Mouse (Mus musculus) embryonic facial prominence, embryonic 10.5 days (tissue): ENCODE data around the gene Vsig2. TPM values are rescaled to one million over a fixed set of nuclear protein-coding genes. Genes with fewer than 3 reads are reported as not detected.
A peak's percentile ranks its signal among the peaks of the same experiment; 100 is the strongest.

Experiments used
- DNase-seq: peaks from one replicate; pipeline ENCODE4 v3.0.0-alpha.2; 2017; ENCODE audit warnings: low spot score
- H3K27ac ChIP-seq: fragments of 300-500 bp; sonication (generic); replicated peaks from 2 replicates; pipeline ENCODE4 v1.5.1; 2016; ENCODE audit warnings: mild to moderate bottlenecking
- H3K27me3 ChIP-seq: fragments of 300-500 bp; sonication (generic); replicated peaks from 2 replicates; pipeline ENCODE4 v1.6.1; 2016; ENCODE audit warnings: low read depth, mild to moderate bottlenecking; ENCODE audit not compliant: poor library complexity, severe bottlenecking
- H3K36me3 ChIP-seq: fragments of 300-500 bp; sonication (generic); replicated peaks from 2 replicates; pipeline ENCODE4 v1.6.1; 2016; ENCODE audit warnings: mild to moderate bottlenecking, moderate library complexity
- H3K4me1 ChIP-seq: fragments of 300-500 bp; sonication (generic); 2 replicates; pipeline ENCODE4 v1.6.1; 2016
- H3K4me3 ChIP-seq: fragments of 300-500 bp; sonication (generic); 2 replicates; pipeline ENCODE4 v1.5.1; 2016; ENCODE audit warnings: mild to moderate bottlenecking, moderate library complexity
- H3K9me3 ChIP-seq: fragments of 300-500 bp; sonication (generic); 2 replicates; pipeline ENCODE4 v1.6.1; 2016; ENCODE audit warnings: mild to moderate bottlenecking
- WGBS: fragments of 180-500 bp; shearing (Covaris S2); methylation state at CpG from one replicate; pipeline ENCODE4 v1.1.7; 2016; 5-methylcytosine and 5-hydroxymethylcytosine counted together
- polyA plus RNA-seq: library from polyadenylated mRNA; unstranded; fragments of >200 nt; fragmentation: Nextera tagmentation; extraction: Ambion mirVana; gene quantifications from 2 replicates; pipeline ENCODE4 v1.2.1, GENCODE M21; 2016

Vsig2 gene
- polyA plus RNA-seq, 1 experiment from 2014 or later, result 0.59 TPM

DNA sequence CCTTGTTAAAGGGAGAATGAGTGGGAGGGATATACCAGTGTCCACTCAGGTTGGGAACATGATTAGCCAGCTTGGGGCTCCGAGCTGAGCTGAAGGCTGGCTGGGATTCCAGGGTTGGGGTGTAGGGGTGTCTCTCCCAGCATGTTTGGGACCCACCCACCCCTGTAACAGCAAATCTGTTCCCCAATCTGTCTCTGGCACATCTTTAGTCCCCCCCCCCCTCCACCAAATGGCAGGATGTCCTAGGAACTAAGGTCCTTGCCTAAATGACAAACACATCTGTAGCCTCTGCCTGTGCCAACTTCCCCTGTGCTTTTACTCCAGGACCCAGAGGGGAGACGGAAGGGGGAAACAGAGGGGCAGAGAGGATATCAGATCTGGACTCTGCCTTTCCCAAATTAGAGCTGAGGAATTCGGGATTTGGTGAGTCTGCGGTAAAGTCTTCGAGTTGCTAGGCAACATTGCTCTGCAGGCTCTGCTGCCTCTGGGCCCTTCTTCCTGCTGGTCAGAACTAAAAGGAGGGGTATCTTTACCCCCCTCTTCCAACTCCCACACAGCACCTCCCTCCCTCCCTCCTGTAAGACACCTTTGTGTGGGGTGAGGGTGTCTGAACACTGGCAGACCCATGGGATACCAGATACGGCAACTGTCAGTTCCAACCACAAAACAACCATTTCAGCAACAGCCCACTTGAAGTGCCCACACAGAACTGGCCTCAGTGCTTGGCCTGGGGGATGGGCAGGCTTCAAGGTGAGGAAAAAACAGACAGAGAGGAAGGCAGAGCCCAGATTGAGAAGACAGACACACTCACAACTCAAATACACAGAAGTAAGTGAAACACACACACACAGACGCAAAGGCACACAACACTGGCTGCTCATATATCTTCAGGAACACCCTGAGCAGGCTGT lies 16.0 kb downstream of the Vsig2 start, which contains the start of gene Siae:
Gene Siae (plus strand): TSS at position 861 of the 911 bp plus-strand sequence.
- Histone ChIP-seq H3K4me3 (no peak within 1 kb of the TSS), H3K36me3 (no peaks in the 10 kb centered on the region), H3K27ac (no peak within 1 kb of the TSS), H3K27me3 (peaks cover 73% of the 10 kb centered on the region), H3K9me3 (no peaks in the 10 kb centered on the region), H3K4me1 (peaks cover 31% of the 10 kb centered on the region)
- no peak for DNase-seq
- 23% methylated on average over 7 of the region's 7 CpGs for WGBS

DNA sequence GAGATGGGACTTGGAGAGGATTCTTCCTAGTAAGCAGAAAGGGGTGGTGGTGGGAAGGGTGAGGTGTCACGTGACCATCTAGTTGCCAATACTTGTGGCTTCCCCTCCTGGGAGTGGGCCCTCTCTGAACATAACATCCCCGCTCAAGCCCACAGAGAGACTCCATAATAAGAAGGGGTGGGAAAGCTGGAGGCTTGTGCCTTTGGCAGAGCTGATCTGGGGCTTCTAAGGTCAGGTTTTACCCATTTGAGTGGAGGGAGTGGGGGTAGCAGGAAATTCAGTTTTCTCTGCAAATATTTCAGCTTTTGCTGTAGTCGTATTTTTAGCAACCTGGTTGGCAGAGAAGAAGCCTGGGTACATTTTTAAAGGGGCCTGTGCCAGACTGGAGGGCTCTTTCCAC lies 17.3 kb downstream of the Vsig2 start:
- no peak for DNase-seq
- Histone ChIP-seq H3K27me3 (peaks cover 60% of the 10 kb centered on the region), H3K9me3 (no peaks in the 10 kb centered on the region), H3K27ac (no peak overlapping the region), H3K4me1 (peaks cover 31% of the 10 kb centered on the region), H3K4me3 (no peak overlapping the region), H3K36me3 (no peaks in the 10 kb centered on the region)
- WGBS, result 74% methylated on average over 3 of the region's 3 CpGs

- Histone ChIP-seq H3K36me3 (no peaks in the 10 kb centered on the region), H3K27ac (no peak overlapping the region), H3K4me1 (peaks cover 1% of the 10 kb centered on the region), H3K9me3 (no peaks in the 10 kb centered on the region), H3K4me3 (no peak overlapping the region), H3K27me3 (peaks cover 18% of the 10 kb centered on the region)
- DNase-seq, result no peak
- WGBS, result 87% methylated on average over 2 of the region's 2 CpGs
Observed at GRCm38 (mm10) chr9:37560617-37561016, 21.6 kb downstream of the Vsig2 start.

DNA sequence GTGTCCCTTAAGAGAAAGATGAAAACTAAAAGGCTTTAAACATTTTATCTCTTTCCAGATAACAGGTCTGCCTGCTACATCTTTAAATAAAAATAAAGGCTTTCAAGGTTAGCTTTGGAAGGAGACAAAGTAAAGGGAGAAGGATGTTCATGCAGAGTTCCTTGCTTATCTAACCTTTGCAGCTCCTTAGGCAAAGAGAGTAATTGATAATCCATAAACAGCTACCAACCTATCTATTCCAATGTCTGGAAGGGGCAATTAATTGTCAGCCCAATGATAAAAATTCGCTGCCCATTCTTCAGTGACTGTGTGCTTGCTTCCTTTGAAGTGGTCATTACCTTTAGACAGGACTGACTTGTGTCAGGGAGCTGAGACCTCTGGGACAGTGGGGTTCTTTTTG lies 24.8 kb downstream of the Vsig2 start:
- WGBS, result 72% methylated on average over 1 of the region's 1 CpGs
- Histone ChIP-seq H3K4me1 (peaks cover 14% of the 10 kb centered on the region), H3K27me3 (0 out of 2 replicates have a peak, but pooled peaks cover 11% of the 10 kb centered on the region), H3K36me3 (no peaks in the 10 kb centered on the region), H3K4me3 (no peak overlapping the region), H3K9me3 (no peaks in the 10 kb centered on the region), H3K27ac (no peak overlapping the region)
- no peak for DNase-seq

GRCm38 (mm10) chr9:37567019-37567418 lies 28.0 kb downstream of the Vsig2 start:
- H3K9me3 ChIP-seq, result no peaks in the 10 kb centered on the region
- 92% methylated on average over 2 of the region's 2 CpGs for WGBS
- peaks cover 15% of the 10 kb centered on the region for H3K4me1 ChIP-seq
- H3K36me3 ChIP-seq, result no peaks in the 10 kb centered on the region
- no peak overlapping the region for H3K4me3 ChIP-seq
- DNase-seq, result no peak
- H3K27ac ChIP-seq, result no peak overlapping the region
- 0 out of 2 replicates have a peak, but pooled peaks cover 11% of the 10 kb centered on the region for H3K27me3 ChIP-seq

DNA sequence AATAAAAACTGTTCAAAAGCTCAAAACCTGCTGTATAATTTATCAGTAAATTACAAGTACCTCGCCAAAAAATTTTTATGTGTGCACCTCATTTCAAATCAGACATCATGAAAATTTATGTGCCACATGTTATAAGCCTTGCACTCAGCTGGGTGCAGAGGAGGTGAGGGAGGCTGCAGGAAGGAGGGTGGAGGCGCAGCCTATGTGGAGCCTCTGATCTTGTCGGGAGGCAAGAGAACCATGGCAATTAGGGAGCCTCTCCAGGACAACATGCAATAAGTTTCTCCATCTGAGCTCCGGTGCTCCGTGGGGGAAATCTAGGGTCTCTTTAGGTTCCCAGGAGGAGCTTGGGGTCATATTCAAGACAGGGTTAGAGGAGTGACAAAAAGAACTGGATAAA lies 28.4 kb downstream of the Vsig2 start:
- no peak overlapping the region for H3K27ac ChIP-seq
- H3K4me1 ChIP-seq, result peaks cover 15% of the 10 kb centered on the region
- H3K9me3 ChIP-seq, result no peaks in the 10 kb centered on the region
- H3K36me3 ChIP-seq, result no peaks in the 10 kb centered on the region
- H3K4me3 ChIP-seq, result no peak overlapping the region
- WGBS, result 55% methylated on average over 5 of the region's 5 CpGs
- DNase-seq, result no peak
- H3K27me3 ChIP-seq, result 0 out of 2 replicates have a peak, but pooled peaks cover 11% of the 10 kb centered on the region

DNA sequence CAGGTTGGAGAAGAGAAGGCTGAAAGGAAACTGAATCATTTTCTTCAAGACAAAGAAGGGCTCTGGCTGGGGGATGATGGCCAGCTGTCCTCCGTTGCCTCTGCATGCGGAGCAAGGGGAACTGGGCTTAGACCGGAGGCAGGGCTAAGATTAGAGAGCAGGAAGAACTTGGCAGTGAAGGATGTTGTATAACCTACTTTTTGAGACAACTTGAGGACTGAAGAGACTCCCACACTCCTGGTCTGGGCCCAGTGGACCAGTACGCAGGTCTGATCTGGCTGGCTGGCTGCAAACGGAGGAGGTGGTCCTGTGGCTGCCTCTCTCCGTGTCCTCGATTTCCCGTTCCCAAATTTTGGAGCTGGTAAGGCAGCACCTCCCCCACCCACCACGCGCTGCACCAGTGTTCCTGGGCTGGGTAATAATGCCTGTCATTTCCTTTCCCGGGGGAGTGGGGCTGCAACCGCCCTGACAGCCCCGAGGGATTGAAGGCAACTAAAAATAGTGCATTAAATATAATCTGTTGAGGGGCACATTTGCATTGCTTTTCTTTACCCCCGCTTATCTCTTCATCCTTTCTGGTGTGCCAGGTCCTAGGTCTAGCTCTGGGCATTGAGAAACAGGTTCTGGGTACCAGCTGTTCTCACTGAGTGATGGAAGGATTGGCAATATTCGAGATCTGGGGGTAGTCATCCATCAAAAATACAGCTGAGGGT lies 29.0 kb downstream of the Vsig2 start:
- no peaks in the 10 kb centered on the region for H3K36me3 ChIP-seq
- no peak overlapping the region for H3K27ac ChIP-seq
- 0 out of 2 replicates have a peak, but pooled peaks cover 11% of the 10 kb centered on the region for H3K27me3 ChIP-seq
- H3K4me1 ChIP-seq, result peaks cover 15% of the 10 kb centered on the region
- DNase-seq, result no peak
- no peaks in the 10 kb centered on the region for H3K9me3 ChIP-seq
- no peak overlapping the region for H3K4me3 ChIP-seq
- WGBS, result 46% methylated on average over 15 of the region's 15 CpGs

- H3K9me3 ChIP-seq, result no peaks in the 10 kb centered on the region
- H3K4me1 ChIP-seq, result peaks cover 15% of the 10 kb centered on the region
- H3K27ac ChIP-seq, result no peak overlapping the region
- no peaks in the 10 kb centered on the region for H3K36me3 ChIP-seq
- no peak for DNase-seq
- no peak overlapping the region for H3K4me3 ChIP-seq
- 0 out of 2 replicates have a peak, but pooled peaks cover 11% of the 10 kb centered on the region for H3K27me3 ChIP-seq
- WGBS, result 57% methylated on average over 4 of the region's 4 CpGs
Observed at GRCm38 (mm10) chr9:37568605-37569214, 29.7 kb downstream of the Vsig2 start.

GRCm38 (mm10) chr9:37569231-37569835 lies 30.3 kb downstream of the Vsig2 start:
- no peak overlapping the region for H3K27ac ChIP-seq
- no peaks in the 10 kb centered on the region for H3K9me3 ChIP-seq
- H3K4me3 ChIP-seq, result no peak overlapping the region
- no peaks in the 10 kb centered on the region for H3K36me3 ChIP-seq
- H3K27me3 ChIP-seq, result 0 out of 2 replicates have a peak, but pooled peaks cover 11% of the 10 kb centered on the region
- 76% methylated on average over 2 of the region's 2 CpGs for WGBS
- no peak for DNase-seq
- H3K4me1 ChIP-seq, result peaks cover 15% of the 10 kb centered on the region

GRCm38 (mm10) chr9:37572204-37572876 lies 33.3 kb downstream of the Vsig2 start:
- H3K4me3 ChIP-seq, result no peak overlapping the region
- H3K27ac ChIP-seq, result no peak overlapping the region
- no peaks in the 10 kb centered on the region for H3K36me3 ChIP-seq
- DNase-seq, result no peak
- H3K27me3 ChIP-seq, result peaks cover 11% of the 10 kb centered on the region; the same call in 1 of the 2 replicates
- 69% methylated on average over 3 of the region's 3 CpGs for WGBS
- H3K9me3 ChIP-seq, result no peaks in the 10 kb centered on the region
- peaks cover 22% of the 10 kb centered on the region for H3K4me1 ChIP-seq

GRCm38 (mm10) chr9:37576436-37576930 lies 37.4 kb downstream of the Vsig2 start:
- H3K4me1 ChIP-seq, result peaks cover 7% of the 10 kb centered on the region
- H3K27ac ChIP-seq, result no peak overlapping the region; the same call in 1 of the 2 replicates
- peak overlapping the region; percentile 27; the same call in 1 of the 2 replicates for H3K4me3 ChIP-seq
- no peaks in the 10 kb centered on the region for H3K36me3 ChIP-seq
- DNase-seq, result peak; percentile 12
- no peaks in the 10 kb centered on the region; the same call in 1 of the 2 replicates for H3K27me3 ChIP-seq
- H3K9me3 ChIP-seq, result no peaks in the 10 kb centered on the region
- WGBS, result 29% methylated on average over 14 of the region's 14 CpGs
